Mouse (Mus musculus) hindbrain, embryonic 10.5 days (tissue): ENCODE measurements around the gene C1qtnf1. TPM values are rescaled to one million over a fixed set of nuclear protein-coding genes. Genes with fewer than 3 reads are reported as not detected.
"Not testable (repeated sequence)": the region's sequence is repeated elsewhere in the genome, so short reads cannot be mapped to it uniquely, and the experiment has no call there.

Experiments used
- DNase-seq: peaks from one replicate; pipeline ENCODE4 v3.0.0-alpha.2; 2017; ENCODE audit warnings: low spot score
- H3K27ac ChIP-seq: fragments of 300-500 bp; sonication (generic); 2 replicates; pipeline ENCODE4 v1.5.1; 2016; ENCODE audit warnings: mild to moderate bottlenecking, moderate library complexity
- H3K27me3 ChIP-seq: fragments of 300-500 bp; sonication (generic); 2 replicates; pipeline ENCODE4 v1.6.1; 2016; ENCODE audit warnings: mild to moderate bottlenecking; ENCODE audit not compliant: poor library complexity, insufficient read depth, severe bottlenecking
- H3K36me3 ChIP-seq: fragments of 300-500 bp; sonication (generic); 2 replicates; pipeline ENCODE4 v1.6.1; 2016; ENCODE audit warnings: mild to moderate bottlenecking, moderate library complexity
- H3K4me1 ChIP-seq: fragments of 300-500 bp; sonication (generic); replicated peaks from 2 replicates; pipeline ENCODE4 v1.6.1; 2016; ENCODE audit warnings: mild to moderate bottlenecking
- H3K4me3 ChIP-seq: fragments of 300-500 bp; sonication (generic); 2 replicates; pipeline ENCODE4 v1.5.1; 2016; ENCODE audit warnings: mild to moderate bottlenecking, moderate library complexity
- H3K9me3 ChIP-seq: fragments of 300-500 bp; sonication (generic); 2 replicates; pipeline ENCODE4 v1.6.1; 2016; ENCODE audit warnings: mild to moderate bottlenecking, moderate library complexity
- WGBS: fragments of 180-500 bp; shearing (Covaris S2); methylation state at CpG from one replicate; pipeline ENCODE4 v1.1.7; 2016; 5-methylcytosine and 5-hydroxymethylcytosine counted together
- polyA plus RNA-seq: library from polyadenylated mRNA; unstranded; fragments of >200 nt; fragmentation: Nextera tagmentation; extraction: Ambion mirVana; gene quantifications from 2 replicates; pipeline ENCODE4 v1.2.1, GENCODE M21; 2016

The C1qtnf1 gene
- 1.8 and 2.0 TPM in 2 replicates for polyA plus RNA-seq

DNA sequence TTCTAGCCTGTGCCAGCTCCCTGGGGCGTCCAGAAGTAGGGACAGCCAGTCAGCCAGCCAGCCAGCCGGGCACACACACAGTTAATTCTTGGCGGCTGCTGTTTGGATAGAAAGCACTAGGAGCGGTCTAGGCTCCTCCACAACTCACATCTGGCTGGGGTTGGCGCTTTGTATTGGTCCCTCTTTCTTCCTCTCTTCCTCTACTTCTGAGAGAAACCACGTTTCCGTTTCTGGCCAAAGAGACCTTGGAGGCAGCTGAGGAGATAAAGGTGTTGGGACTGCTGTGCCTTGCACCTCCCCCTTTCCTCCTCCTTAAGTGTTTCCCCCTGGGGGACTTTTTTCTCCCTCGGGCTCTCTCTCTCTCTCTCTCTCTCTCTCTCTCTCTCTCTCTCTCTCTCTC is at the start of gene C1qtnf1:
C1qtnf1 (plus strand) TSS at position 218 of the 400 bp plus-strand sequence.
- 1% methylated on average over 8 of the region's 8 CpGs for WGBS
- Histone ChIP-seq H3K4me3 (peak within 1 kb of the TSS; percentile 38), H3K27me3 (peaks cover 34% of the 10 kb centered on the region), H3K27ac (peak within 1 kb of the TSS; percentile 67), H3K4me1 (peaks cover 71% of the 10 kb centered on the region), H3K9me3 (no peaks in the 10 kb centered on the region), H3K36me3 (no peaks in the 10 kb centered on the region)
- peak; percentile 20 for DNase-seq

DNA sequence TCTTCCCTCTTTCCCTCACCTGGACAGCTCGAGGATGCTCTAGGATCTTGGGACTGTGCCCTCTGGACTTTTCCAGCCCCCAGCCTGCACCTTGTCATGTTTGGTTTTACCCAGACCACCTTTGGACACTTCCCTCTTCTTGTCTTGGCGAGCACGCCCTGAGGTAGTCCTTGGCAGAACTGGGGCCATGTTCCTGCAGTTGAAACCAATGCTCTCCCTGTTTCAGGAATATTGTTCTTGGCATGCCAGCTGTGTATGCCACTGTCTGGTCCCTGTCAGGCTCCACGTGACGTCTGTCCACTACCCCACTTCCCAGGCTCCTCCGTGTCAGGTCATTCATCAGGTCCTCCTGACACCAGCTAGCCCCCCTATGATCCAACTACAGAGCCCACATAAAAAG is 49.3 kb upstream of the C1qtnf1 start:
- peaks cover 20% of the 10 kb centered on the region for H3K4me1 ChIP-seq
- H3K36me3 ChIP-seq = no peaks in the 10 kb centered on the region
- WGBS = 86% methylated on average over 6 of the region's 6 CpGs
- H3K27me3 ChIP-seq = no peaks in the 10 kb centered on the region
- no peak overlapping the region for H3K27ac ChIP-seq
- DNase-seq = no peak
- no peak overlapping the region for H3K4me3 ChIP-seq
- no peaks in the 10 kb centered on the region for H3K9me3 ChIP-seq

DNA sequence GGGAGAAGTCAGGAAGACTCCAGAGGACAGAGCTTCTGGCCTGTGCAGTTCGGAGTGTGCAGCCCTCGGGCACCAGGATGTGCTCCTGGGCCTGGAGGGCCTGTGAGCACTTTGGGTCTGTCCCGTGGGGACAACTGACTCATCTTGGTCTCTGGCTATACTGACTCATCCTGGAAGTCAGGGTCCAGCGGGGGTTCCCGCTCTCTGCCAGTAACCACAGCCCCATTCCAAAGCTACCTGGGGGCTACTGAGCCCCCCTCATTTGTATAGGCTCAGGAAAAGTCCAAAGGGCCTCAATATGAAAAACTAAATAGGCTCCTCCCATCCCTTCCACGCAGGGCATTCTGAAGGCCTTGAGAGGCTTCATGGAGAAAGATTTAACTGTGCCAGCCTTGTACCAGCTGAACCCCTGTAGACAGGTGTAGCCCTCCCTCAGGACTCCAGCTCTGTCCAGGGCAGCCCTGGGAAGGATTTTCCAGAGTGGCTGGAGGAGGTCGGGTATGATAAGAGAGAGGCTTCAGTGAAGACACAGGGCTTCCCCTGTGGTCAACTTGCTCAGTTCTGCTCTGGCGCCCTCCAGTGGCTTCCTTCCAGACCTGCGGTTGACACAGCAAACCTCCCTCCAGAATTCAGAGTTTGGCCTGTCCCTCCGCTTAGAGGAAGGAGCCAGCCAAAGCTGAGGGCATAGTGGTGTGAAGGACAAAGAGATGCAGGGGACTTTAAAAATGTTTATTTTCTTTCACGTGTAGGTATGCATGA is 48.6 kb upstream of the C1qtnf1 start:
- Histone ChIP-seq H3K36me3 (no peaks in the 10 kb centered on the region), H3K9me3 (no peaks in the 10 kb centered on the region), H3K4me3 (no peak overlapping the region), H3K27me3 (no peaks in the 10 kb centered on the region), H3K4me1 (peaks cover 16% of the 10 kb centered on the region), H3K27ac (peak overlapping the region; percentile 53)
- 41% methylated on average over 11 of the region's 11 CpGs for WGBS
- DNase-seq = peak; percentile 82

DNA sequence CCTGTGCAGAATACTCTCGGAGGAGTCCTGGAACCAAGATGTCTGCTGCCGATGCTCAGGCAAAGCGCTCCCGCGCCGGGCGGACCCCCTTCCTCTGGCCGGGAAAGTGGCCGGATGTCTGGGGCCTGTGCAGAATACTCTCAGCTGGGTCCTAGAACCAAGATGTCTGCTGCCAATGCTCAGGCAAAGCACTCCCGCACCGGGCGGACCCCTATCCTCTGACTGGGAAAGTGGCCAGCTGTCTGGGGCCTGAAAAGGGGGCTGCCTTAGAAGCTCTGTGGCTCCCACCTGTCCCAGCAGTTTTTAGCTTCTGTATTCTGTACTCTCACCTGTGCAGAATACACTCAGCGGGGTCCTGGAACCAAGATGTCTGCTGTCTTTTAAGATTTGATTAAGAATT is 40.2 kb upstream of the C1qtnf1 start:
- H3K36me3 ChIP-seq, H3K27ac ChIP-seq, DNase-seq, H3K4me1 ChIP-seq, H3K9me3 ChIP-seq, H3K4me3 ChIP-seq, H3K27me3 ChIP-seq: not testable (repeated sequence)
- 92% methylated on average over 13 of the region's 13 CpGs for WGBS

DNA sequence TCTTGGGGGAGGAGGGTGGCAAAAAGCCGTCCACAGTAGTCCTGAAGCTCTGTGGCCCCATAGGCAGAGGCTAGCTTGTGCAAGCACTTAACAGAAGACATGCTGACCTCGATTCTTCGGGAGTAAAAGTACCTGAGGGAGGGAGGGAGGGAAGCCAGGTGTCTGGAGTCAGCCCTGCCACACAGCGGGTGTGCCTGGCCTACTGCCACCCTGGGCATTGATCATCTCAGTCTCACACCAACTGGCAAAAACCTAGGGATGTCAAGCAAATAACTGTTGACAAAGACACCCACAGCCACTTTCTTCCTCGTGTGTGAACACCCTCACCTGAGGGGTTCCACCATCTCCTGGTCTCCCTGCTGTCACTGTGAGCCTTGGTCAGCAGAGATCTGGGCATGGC is 34.0 kb upstream of the C1qtnf1 start:
- 80% methylated on average over 5 of the region's 5 CpGs for WGBS

DNA sequence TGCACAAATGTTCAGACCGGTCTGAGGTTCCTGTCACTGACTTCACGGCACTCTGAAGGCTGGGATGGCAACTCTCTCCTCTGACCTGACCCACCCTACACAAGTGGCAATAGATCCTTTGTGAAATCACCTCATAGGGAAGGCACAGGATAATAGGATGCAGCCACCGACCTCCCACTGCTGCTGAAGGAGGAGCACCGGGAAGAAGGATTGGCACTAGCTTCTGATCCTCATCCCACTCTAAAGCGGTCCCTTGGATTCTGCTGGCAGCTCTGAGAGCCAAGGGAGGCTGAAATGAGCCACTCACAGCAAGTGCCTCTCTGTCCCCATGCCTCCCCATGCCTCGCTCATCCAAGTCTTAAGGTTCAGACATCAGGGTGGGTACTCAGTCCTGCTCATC is 33.5 kb upstream of the C1qtnf1 start:
- H3K4me1 ChIP-seq = 0 out of 2 replicates have a peak, but pooled peaks cover 3% of the 10 kb centered on the region
- H3K27me3 ChIP-seq = no peaks in the 10 kb centered on the region
- no peaks in the 10 kb centered on the region for H3K36me3 ChIP-seq
- H3K27ac ChIP-seq = peak overlapping the region; percentile 56; the same call in 1 of the 2 replicates
- DNase-seq = no peak
- H3K4me3 ChIP-seq = no peak overlapping the region
- H3K9me3 ChIP-seq = no peaks in the 10 kb centered on the region
- WGBS = 58% methylated on average over 6 of the region's 6 CpGs

More for the DNA sequence above, 34.0 kb upstream of the C1qtnf1 start:
- Histone ChIP-seq H3K4me3 (no peak overlapping the region), H3K27ac (no peak overlapping the region), H3K36me3 (no peaks in the 10 kb centered on the region), H3K27me3 (no peaks in the 10 kb centered on the region), H3K4me1 (0 out of 2 replicates have a peak, but pooled peaks cover 3% of the 10 kb centered on the region), H3K9me3 (no peaks in the 10 kb centered on the region)
- no peak for DNase-seq

DNA sequence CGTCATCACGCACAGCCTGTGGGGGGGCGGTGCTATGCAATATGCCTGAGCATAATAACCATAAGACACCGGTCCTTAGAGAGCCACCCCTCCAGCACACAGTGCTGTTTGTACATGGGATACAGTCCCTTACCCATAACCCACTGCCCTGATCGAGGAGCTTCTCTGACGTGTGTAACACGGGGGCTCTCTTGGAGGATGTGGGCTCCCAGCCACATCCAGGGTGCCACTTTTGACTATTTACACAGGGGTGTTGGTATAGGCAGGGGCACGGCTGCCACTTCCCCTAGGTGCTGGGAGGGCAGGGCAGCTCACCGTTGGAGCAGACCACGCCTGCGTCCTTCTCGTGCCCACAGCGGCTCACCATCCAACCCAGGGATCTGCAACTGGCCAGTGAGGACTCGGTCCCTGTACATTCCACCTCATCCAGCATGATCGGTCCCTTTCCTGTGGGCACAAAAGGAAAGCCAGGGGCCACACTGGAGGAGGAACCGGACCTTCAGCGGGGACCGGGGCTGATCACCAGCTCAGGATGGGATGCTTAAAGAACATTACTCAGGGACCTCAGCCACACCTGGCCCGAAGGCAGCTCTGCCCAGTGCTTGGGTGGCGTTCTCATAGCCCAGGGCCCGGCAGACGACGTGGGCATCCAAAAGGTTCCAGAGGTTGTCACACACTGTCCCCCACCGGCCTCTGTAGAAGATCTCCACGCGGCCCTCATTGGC is 30.0 kb upstream of the C1qtnf1 start:
- 94% methylated on average over 26 of the region's 26 CpGs for WGBS
- no peak overlapping the region for H3K27ac ChIP-seq

DNA sequence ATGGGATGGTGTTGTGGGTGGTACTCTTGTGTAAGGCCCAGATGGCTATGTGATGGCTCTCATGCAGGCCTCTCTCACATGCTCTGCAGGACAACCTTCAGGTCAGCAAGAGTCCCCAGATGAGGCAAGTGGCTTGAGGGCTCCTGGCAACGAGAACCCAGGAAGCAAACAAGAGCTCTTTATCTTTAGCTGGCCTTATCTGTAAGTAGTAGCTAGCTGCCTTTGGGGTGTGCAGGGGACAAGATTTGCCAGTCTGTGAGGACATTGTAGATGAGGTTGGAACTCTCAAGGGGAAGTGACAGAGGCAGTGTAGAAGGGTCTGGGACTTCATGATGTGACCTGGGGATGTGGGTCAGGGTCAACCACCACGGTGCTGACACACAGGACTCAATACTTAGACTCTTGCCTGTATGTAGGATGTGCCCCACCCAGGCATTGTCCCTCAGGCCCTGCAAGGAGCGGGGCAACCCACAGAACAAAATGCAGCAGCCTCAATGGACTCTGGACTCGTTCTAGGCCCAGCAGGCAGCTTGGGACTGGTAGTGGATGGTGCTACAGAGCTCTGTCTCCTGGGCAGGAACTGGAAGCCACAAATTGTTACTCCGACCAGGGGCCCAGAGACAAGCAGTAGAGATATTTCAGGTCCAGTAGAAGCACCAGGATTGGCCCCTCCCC is 28.0 kb upstream of the C1qtnf1 start:
- WGBS = 79% methylated on average over 5 of the region's 5 CpGs
- DNase-seq = no peak
- 0 out of 2 replicates have a peak, but pooled peaks cover 1% of the 10 kb centered on the region for H3K36me3 ChIP-seq
- H3K27ac ChIP-seq = peak overlapping the region; percentile 24
- no peaks in the 10 kb centered on the region for H3K27me3 ChIP-seq
- H3K4me1 ChIP-seq = peaks cover 27% of the 10 kb centered on the region
- H3K4me3 ChIP-seq = no peak overlapping the region
- H3K9me3 ChIP-seq = no peaks in the 10 kb centered on the region

More for the DNA sequence above, 30.0 kb upstream of the C1qtnf1 start:
- Histone ChIP-seq H3K4me1 (peaks cover 19% of the 10 kb centered on the region), H3K9me3 (no peaks in the 10 kb centered on the region), H3K27me3 (no peaks in the 10 kb centered on the region), H3K4me3 (no peak overlapping the region), H3K36me3 (no peaks in the 10 kb centered on the region)
- DNase-seq = no peak

DNA sequence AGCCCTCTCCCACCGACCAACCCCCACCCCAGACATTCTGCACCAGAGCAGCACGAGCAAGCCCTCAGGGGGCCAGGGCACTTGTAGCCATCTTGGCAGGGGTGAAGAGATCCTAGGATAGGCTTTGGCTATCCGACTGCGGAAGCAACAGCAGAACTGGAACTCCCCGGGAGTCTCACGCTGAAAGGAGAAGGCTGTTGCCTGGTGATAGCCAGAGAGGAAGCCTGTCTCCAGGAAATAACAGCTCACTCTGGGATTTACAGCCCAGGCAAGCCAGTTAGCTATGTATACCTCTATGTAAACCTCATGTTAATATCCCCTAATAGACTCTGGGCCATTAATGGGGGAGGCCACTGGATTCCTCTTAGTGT is 27.5 kb upstream of the C1qtnf1 start:
- no peaks in the 10 kb centered on the region for H3K27me3 ChIP-seq
- peaks cover 29% of the 10 kb centered on the region for H3K4me1 ChIP-seq
- H3K36me3 ChIP-seq = peaks cover 6% of the 10 kb centered on the region
- no peaks in the 10 kb centered on the region for H3K9me3 ChIP-seq
- no peak overlapping the region for H3K4me3 ChIP-seq
- peak overlapping the region; percentile 24; the same call in 1 of the 2 replicates for H3K27ac ChIP-seq
- 50% methylated on average over 6 of the region's 6 CpGs for WGBS
- no peak for DNase-seq

DNA sequence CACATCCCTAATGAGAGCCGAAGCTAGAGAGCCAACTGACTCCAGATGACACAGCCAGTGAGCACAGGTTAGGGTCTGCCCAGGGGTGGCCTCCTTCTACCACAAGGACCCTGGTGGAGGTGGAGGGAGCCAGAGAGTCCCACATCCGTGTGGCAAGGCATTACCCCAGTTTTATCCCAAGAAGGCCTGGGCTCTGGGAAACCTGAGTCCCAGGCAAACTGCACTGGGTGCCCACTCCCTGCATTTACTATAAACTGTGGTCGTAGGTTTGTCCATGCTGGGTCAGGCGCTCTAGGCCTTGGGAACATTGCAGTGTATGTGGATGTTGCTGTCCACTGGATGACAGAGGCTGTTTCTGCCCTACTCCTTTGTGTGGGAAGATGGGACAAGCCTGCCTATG is 26.8 kb upstream of the C1qtnf1 start:
- peaks cover 34% of the 10 kb centered on the region for H3K4me1 ChIP-seq
- no peaks in the 10 kb centered on the region for H3K9me3 ChIP-seq
- peaks cover 13% of the 10 kb centered on the region for H3K36me3 ChIP-seq
- WGBS = 91% methylated on average over 4 of the region's 4 CpGs
- no peak for DNase-seq
- H3K27me3 ChIP-seq = no peaks in the 10 kb centered on the region
- H3K4me3 ChIP-seq = no peak overlapping the region
- peak overlapping the region; percentile 30 for H3K27ac ChIP-seq

DNA sequence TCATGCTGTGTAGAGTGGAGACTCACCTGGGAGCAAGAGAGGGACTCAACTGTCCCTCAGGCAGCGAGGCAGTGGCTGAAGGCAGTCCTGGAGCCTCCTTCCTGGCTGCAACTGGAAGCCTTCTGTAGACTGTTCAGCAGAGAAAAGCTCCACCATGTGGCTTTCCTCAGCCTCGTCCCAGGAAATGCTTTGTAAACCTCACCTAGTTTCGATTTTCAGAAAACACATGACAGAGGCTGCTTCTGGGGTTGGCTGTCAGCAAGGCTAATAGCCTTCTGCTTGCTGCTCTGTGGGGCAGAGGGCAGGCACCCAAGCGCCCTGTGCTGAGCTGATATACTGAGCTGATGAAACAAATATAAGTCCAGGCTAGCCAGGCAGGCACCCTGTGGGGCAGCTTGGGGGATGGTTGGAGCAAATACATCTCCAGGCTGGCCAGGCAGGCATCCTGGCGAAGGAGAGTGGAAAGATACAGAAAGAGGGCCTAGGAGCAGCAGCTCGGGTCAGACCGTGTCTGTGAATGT is 26.2 kb upstream of the C1qtnf1 start, which contains the start of gene Lgals3bp:
Lgals3bp (minus strand) TSS at position 333 of the 521 bp plus-strand sequence.
- Histone ChIP-seq H3K36me3 (peaks cover 19% of the 10 kb centered on the region), H3K27ac (peak within 1 kb of the TSS; percentile 30), H3K9me3 (no peaks in the 10 kb centered on the region), H3K27me3 (no peaks in the 10 kb centered on the region), H3K4me3 (no peak within 1 kb of the TSS), H3K4me1 (peaks cover 39% of the 10 kb centered on the region)
- peak; percentile 18 for DNase-seq
- WGBS = 58% methylated on average over 7 of the region's 7 CpGs

DNA sequence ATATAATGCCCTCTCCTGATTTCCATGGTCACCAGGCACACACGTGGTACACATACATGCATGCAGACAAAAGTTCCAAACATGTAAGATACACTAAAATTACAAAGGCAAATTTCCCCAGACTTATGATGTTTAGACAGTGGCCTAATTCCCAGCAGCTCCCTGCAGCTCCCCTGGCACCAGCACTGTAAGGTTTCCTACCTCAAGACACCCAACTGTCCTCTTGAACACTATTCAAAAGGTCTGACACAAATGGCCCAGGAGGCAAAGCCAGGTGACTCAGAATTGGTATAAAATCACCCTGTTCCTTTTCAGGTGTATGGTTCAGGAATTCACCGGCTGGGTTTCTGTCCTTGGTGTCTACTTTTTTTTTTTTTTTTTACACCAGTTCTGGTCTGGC is 24.8 kb upstream of the C1qtnf1 start:
- peaks cover 44% of the 10 kb centered on the region for H3K4me1 ChIP-seq
- peaks cover 33% of the 10 kb centered on the region for H3K36me3 ChIP-seq
- WGBS = 88% methylated on average over 2 of the region's 2 CpGs

More for the DNA sequence above, 24.8 kb upstream of the C1qtnf1 start:
- no peak for DNase-seq
- Histone ChIP-seq H3K27me3 (no peaks in the 10 kb centered on the region), H3K27ac (no peak overlapping the region), H3K4me3 (no peak overlapping the region), H3K9me3 (no peaks in the 10 kb centered on the region)
